Comparison of ENCODE assay signal across 23 mouse cellular contexts in the genomic region with DNA sequence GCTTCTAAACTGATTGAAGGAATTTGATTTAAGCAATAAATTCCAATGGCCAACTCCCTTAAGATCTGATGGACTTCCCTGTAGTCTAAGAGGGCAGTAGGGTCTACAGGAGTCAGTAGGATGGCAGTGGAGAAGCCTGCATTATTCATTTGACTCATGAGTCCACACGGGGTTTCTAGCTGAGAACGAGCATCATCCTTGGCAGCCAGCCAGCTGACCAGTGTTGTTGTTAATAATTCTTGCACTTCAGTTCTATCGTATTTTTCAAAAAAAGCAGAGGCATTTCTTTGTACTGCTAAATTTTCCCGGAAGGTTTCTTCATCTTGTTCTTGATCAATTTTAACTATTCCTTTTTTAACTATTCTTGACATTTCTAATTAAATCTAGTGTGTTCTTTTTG. TPM values are rescaled to one million over a fixed set of nuclear protein-coding genes. Genes with fewer than 3 reads are reported as not detected.
DNase-seq lines count a peak whose midpoint lies in the region; ATAC-seq lines count a peak whose summit lies in the region.
"Had no signal": no experiment of that assay in that cellular context is flagged by ENCODE, and none has a peak within 500 bp of the region (broad histone marks: within the 10 kb centered on the region; RNA-seq: fewer than 3 reads in every experiment).

No protein-coding gene starts in this region.

- intact Hi-C loops in heart, postnatal 14 days (cut with DNase I): no loop called here

- ATAC-seq in kidney, embryonic 15.5 days (replicated peaks; ENCODE audit: low FRiP score): no peak
- ATAC-seq: activated CD4-positive, CD25-positive, alpha-beta regulatory T cell, adult 4 months; forebrain, postnatal 0 days; intestine, postnatal 0 days; midbrain, embryonic 13.5 days had no signal

- DNase-seq in adrenal gland, adult 2 months: peak; percentile 47
- no peak for DNase-seq in adrenal gland, postnatal 4 days (ENCODE audit: low spot score in 2 of 2)
- peak; percentile 18 for DNase-seq in heart, postnatal 14 days
- no peak for DNase-seq in heart, adult 18-20 months
- peak; percentile 68 to 75 for DNase-seq in kidney, postnatal 4 days
- DNase-seq in right cerebral cortex, postnatal 4 days: peak; percentile 26
- DNase-seq in right cerebral cortex, postnatal 14 days: no peak
- DNase-seq: forebrain, postnatal 0 days; gastrocnemius, postnatal 25 days; layer of hippocampus, adult 9-11 months; right cerebral cortex, postnatal 25 days; thymus, adult 18-20 months had no signal

- no peaks in the 10 kb centered on the region for H3K4me1 ChIP-seq in kidney, embryonic 15.5 days
- H3K4me1 ChIP-seq: limb, embryonic 15.5 days; midbrain, embryonic 13.5 days had no signal

- H3K27ac ChIP-seq in kidney, embryonic 15.5 days: no peak overlapping the region
- H3K27ac ChIP-seq: limb, embryonic 15.5 days; midbrain, embryonic 13.5 days had no signal

- H3K4me2 ChIP-seq in kidney, embryonic 15.5 days: no peak overlapping the region
- H3K4me2 ChIP-seq: limb, embryonic 15.5 days; midbrain, embryonic 13.5 days had no signal

- H3K27me3 ChIP-seq in kidney, embryonic 15.5 days: no peaks in the 10 kb centered on the region
- H3K27me3 ChIP-seq: CH12.LX; limb, embryonic 15.5 days; midbrain, embryonic 13.5 days had no signal

- WGBS in kidney, embryonic 15.5 days: 60% methylated on average over 4 of the region's 4 CpGs

- no peak overlapping the region for H3K4me3 ChIP-seq in kidney, embryonic 15.5 days (replicated peaks)
- H3K4me3 ChIP-seq: limb, embryonic 15.5 days; midbrain, embryonic 13.5 days had no signal

- H3K9me3 ChIP-seq in kidney, embryonic 15.5 days (replicated peaks): no peaks in the 10 kb centered on the region
- H3K9me3 ChIP-seq: limb, embryonic 15.5 days; midbrain, embryonic 13.5 days had no signal

- H3K9ac ChIP-seq in kidney, embryonic 15.5 days: no peak overlapping the region
- H3K9ac ChIP-seq: forebrain, postnatal 0 days; limb, embryonic 15.5 days; midbrain, embryonic 13.5 days had no signal

- H3K36me3 ChIP-seq in kidney, embryonic 15.5 days: no peaks in the 10 kb centered on the region
- H3K36me3 ChIP-seq: limb, embryonic 15.5 days; midbrain, embryonic 13.5 days had no signal

RNA-seq across cellular contexts. Expression of gene Ankar, which starts 1.7 kb away (rescaled TPM):
- not detected for total RNA-seq in adrenal gland, adult 2 months (2021)
- not detected in 2 replicates for polyA plus RNA-seq in adrenal gland, adult 2 months (2012; rRNA removed)
- total RNA-seq in adrenal gland, postnatal 4 days (2021): not detected
- not detected for total RNA-seq in heart, postnatal 14 days (2021)
- not detected for total RNA-seq in heart, adult 18-20 months (2021)
- polyA plus RNA-seq in kidney, embryonic 15.5 days (2015; fragmentation: Nextera tagmentation; extraction: Ambion mirVana): not detected in 2 replicates
- total RNA-seq: CH12.LX; forebrain, postnatal 0 days; gastrocnemius, postnatal 25 days; left cerebral cortex, postnatal 10 days had no signal
- polyA plus RNA-seq: activated CD4-positive, CD25-positive, alpha-beta regulatory T cell, adult 4 months; embryonic facial prominence, embryonic 11.5 days; forebrain, postnatal 0 days; heart, embryonic 14.5 days; intestine, postnatal 0 days; limb, embryonic 15.5 days; lung, embryonic 16.5 days; midbrain, embryonic 13.5 days; urinary bladder, adult 2 months had no signal

RNA-seq across cellular contexts. Expression of gene Rpl37a, which starts 12.4 kb away (rescaled TPM):
- 1,000 to 10,000 TPM in 1 of 2 experiments, 100 to 1,000 TPM in 1; 836 to 1,053 TPM for total RNA-seq in adrenal gland, adult 2 months (2021)
- 128 and 138 TPM in 2 replicates for polyA plus RNA-seq in adrenal gland, adult 2 months (2012; rRNA removed)
- total RNA-seq in adrenal gland, postnatal 4 days (2021): 1,000 to 10,000 TPM; 1,443 to 1,504 TPM
- 100 to 1,000 TPM; 632 to 681 TPM for total RNA-seq in heart, postnatal 14 days (2021)
- total RNA-seq in heart, adult 18-20 months (2021): 100 to 1,000 TPM; 674 to 726 TPM
- polyA plus RNA-seq in kidney, embryonic 15.5 days (2015; fragmentation: Nextera tagmentation; extraction: Ambion mirVana): 1,899 and 2,168 TPM in 2 replicates

Comparison
In these comparisons a context has a peak if more than half of its experiments do, and no peak if none do; other contexts are left out.
1. DNase-seq: peak in adrenal gland, adult 2 months (single experiment), heart, postnatal 14 days (2 of 2), kidney, postnatal 4 days (2 of 2) and right cerebral cortex, postnatal 4 days (single experiment); none in adrenal gland, postnatal 4 days (0 of 2), heart, adult 18-20 months (0 of 2) and right cerebral cortex, postnatal 14 days (single experiment).